Mouse (Mus musculus) neural tube, embryonic 13.5 days (tissue): ENCODE results near the gene Bora. TPM values are rescaled to one million over a fixed set of nuclear protein-coding genes. Genes with fewer than 3 reads are reported as not detected.
"Not testable (repeated sequence)": the region's sequence is repeated elsewhere in the genome, so short reads cannot be mapped to it uniquely, and the experiment has no call there.

Source experiments
- ATAC-seq: fragments of 200-750 bp; cut with Nextera tagmentation; 2 replicates; pipeline ENCODE4 v1.8.0; 2017; ENCODE audit warnings: low read depth, mild to moderate bottlenecking, moderate TSS enrichment, moderate library complexity
- H3K27ac ChIP-seq: fragments of 300-500 bp; sonication (generic); replicated peaks from 2 replicates; pipeline ENCODE4 v1.5.1; 2015; ENCODE audit warnings: moderate library complexity, mild to moderate bottlenecking, inconsistent platforms
- H3K27me3 ChIP-seq: fragments of 300-500 bp; sonication (generic); 2 replicates; pipeline ENCODE4 v1.6.1; 2015; ENCODE audit warnings: mild to moderate bottlenecking, inconsistent platforms
- H3K36me3 ChIP-seq: fragments of 300-500 bp; sonication (generic); 2 replicates; pipeline ENCODE4 v1.6.1; 2015; ENCODE audit warnings: mild to moderate bottlenecking, inconsistent platforms
- H3K4me1 ChIP-seq: fragments of 300-500 bp; sonication (generic); replicated peaks from 2 replicates; pipeline ENCODE4 v1.6.1; 2015; ENCODE audit warnings: inconsistent platforms
- H3K4me2 ChIP-seq: fragments of 300-500 bp; sonication (generic); 2 replicates; pipeline ENCODE4 v1.6.1; 2015; ENCODE audit warnings: inconsistent platforms, mild to moderate bottlenecking, moderate library complexity
- H3K4me3 ChIP-seq: fragments of 300-500 bp; sonication (generic); 2 replicates; pipeline ENCODE4 v1.5.1; 2015; ENCODE audit warnings: mild to moderate bottlenecking, inconsistent platforms
- H3K9ac ChIP-seq: fragments of 300-500 bp; sonication (generic); 2 replicates; pipeline ENCODE4 v1.6.1; 2015; ENCODE audit warnings: moderate library complexity, mild to moderate bottlenecking, inconsistent platforms
- H3K9me3 ChIP-seq: fragments of 300-500 bp; sonication (generic); 2 replicates; pipeline ENCODE4 v1.6.1; 2016; ENCODE audit warnings: inconsistent platforms
- WGBS: fragments of 180-500 bp; shearing (Covaris S2); methylation state at CpG from one replicate; pipeline ENCODE4 v1.1.7; 2015; 5-methylcytosine and 5-hydroxymethylcytosine counted together
- polyA plus RNA-seq: library from polyadenylated mRNA; unstranded; fragments of >200 nt; fragmentation: Nextera tagmentation; extraction: Ambion mirVana; gene quantifications from 2 replicates; pipeline ENCODE4 v1.2.1, GENCODE M21; 2015

Gene Bora
- 18.3 and 23.9 TPM in 2 replicates for polyA plus RNA-seq

GRCm38 (mm10) chr14:99046031-99046781 is at the start of gene Bora, which contains the start of gene Mzt1:
Bora (plus strand) TSS chr14:99046222.
Mzt1 (minus strand) TSS chr14:99046134.
- H3K4me3 ChIP-seq, result peak within 1 kb of the TSS; percentile 97
- peak within 1 kb of the TSS; percentile 89 for H3K27ac ChIP-seq
- H3K4me2 ChIP-seq, result peak within 1 kb of the TSS; percentile 79
- H3K27me3 ChIP-seq, result no peaks in the 10 kb centered on the region
- WGBS, result under 1% methylated on average over 72 of the region's 81 CpGs
- peak; percentile 97 for ATAC-seq
- H3K36me3 ChIP-seq, result no peaks in the 10 kb centered on the region
- peaks cover 34% of the 10 kb centered on the region for H3K4me1 ChIP-seq
- no peaks in the 10 kb centered on the region for H3K9me3 ChIP-seq
- H3K9ac ChIP-seq, result peak within 1 kb of the TSS; percentile 94

- Histone ChIP-seq H3K4me3 (no peak overlapping the region), H3K27me3 (no peaks in the 10 kb centered on the region), H3K4me1 (no peaks in the 10 kb centered on the region), H3K4me2 (no peak overlapping the region), H3K9ac (no peak overlapping the region), H3K27ac (no peak overlapping the region), H3K36me3 (no peaks in the 10 kb centered on the region), H3K9me3 (no peaks in the 10 kb centered on the region)
- 75% methylated on average over 8 of the region's 8 CpGs for WGBS
- ATAC-seq, result no peak
These were observed 35.6 kb upstream of the Bora start for GRCm38 (mm10) chr14:99010224-99010919.

- Histone ChIP-seq H3K4me1 (no peaks in the 10 kb centered on the region), H3K27ac (no peak overlapping the region), H3K9me3 (no peaks in the 10 kb centered on the region), H3K9ac (no peak overlapping the region), H3K27me3 (no peaks in the 10 kb centered on the region), H3K4me3 (no peak overlapping the region), H3K36me3 (no peaks in the 10 kb centered on the region), H3K4me2 (no peak overlapping the region)
- no peak for ATAC-seq
- WGBS, result 73% methylated on average over 2 of the region's 2 CpGs
These were observed 35.1 kb upstream of the Bora start for GRCm38 (mm10) chr14:99010920-99011313.

- no peaks in the 10 kb centered on the region for H3K36me3 ChIP-seq
- no peak overlapping the region for H3K4me3 ChIP-seq
- H3K4me2 ChIP-seq, result no peak overlapping the region
- 82% methylated on average over 7 of the region's 7 CpGs for WGBS
- H3K27me3 ChIP-seq, result no peaks in the 10 kb centered on the region
- H3K27ac ChIP-seq, result no peak overlapping the region
- no peak for ATAC-seq
- H3K4me1 ChIP-seq, result 0 out of 2 replicates have a peak, but pooled peaks cover 3% of the 10 kb centered on the region
- no peak overlapping the region for H3K9ac ChIP-seq
- no peaks in the 10 kb centered on the region for H3K9me3 ChIP-seq
These were observed 27.3 kb upstream of the Bora start for GRCm38 (mm10) chr14:99018691-99019090.

- no peak overlapping the region for H3K4me2 ChIP-seq
- H3K27ac ChIP-seq, result no peak overlapping the region
- no peaks in the 10 kb centered on the region for H3K9me3 ChIP-seq
- no peak overlapping the region for H3K4me3 ChIP-seq
- WGBS, result 54% methylated on average over 10 of the region's 10 CpGs
- ATAC-seq, result no peak
- H3K36me3 ChIP-seq, result no peaks in the 10 kb centered on the region
- no peaks in the 10 kb centered on the region for H3K27me3 ChIP-seq
- no peak overlapping the region for H3K9ac ChIP-seq
- 0 out of 2 replicates have a peak, but pooled peaks cover 3% of the 10 kb centered on the region for H3K4me1 ChIP-seq
These were observed 26.8 kb upstream of the Bora start for GRCm38 (mm10) chr14:99019136-99019808.

GRCm38 (mm10) chr14:99022346-99023086 is 23.5 kb upstream of the Bora start:
- Histone ChIP-seq H3K9me3 (peaks cover 4% of the 10 kb centered on the region), H3K4me1 (0 out of 2 replicates have a peak, but pooled peaks cover 3% of the 10 kb centered on the region), H3K4me2 (peak overlapping the region; percentile 49), H3K27me3 (no peaks in the 10 kb centered on the region), H3K36me3 (no peaks in the 10 kb centered on the region), H3K4me3 (peak overlapping the region; percentile 28), H3K9ac (peak overlapping the region; percentile 61), H3K27ac (no peak overlapping the region)
- 0 out of 2 replicates have a peak, but pooled peaks have one; percentile 23 for ATAC-seq
- 45% methylated on average over 12 of the region's 12 CpGs for WGBS

GRCm38 (mm10) chr14:99029987-99030386 is 16.0 kb upstream of the Bora start:
- no peak overlapping the region for H3K27ac ChIP-seq
- no peak for ATAC-seq
- no peak overlapping the region for H3K4me3 ChIP-seq
- H3K4me2 ChIP-seq, result no peak overlapping the region
- H3K36me3 ChIP-seq, result peaks cover 15% of the 10 kb centered on the region
- peaks cover 4% of the 10 kb centered on the region for H3K9me3 ChIP-seq
- peaks cover 11% of the 10 kb centered on the region; the same call in 1 of the 2 replicates for H3K4me1 ChIP-seq
- H3K27me3 ChIP-seq, result no peaks in the 10 kb centered on the region
- WGBS, result 81% methylated on average over 5 of the region's 5 CpGs
- H3K9ac ChIP-seq, result no peak overlapping the region

GRCm38 (mm10) chr14:99031337-99031873 is 14.6 kb upstream of the Bora start:
- Histone ChIP-seq H3K4me1 (peaks cover 11% of the 10 kb centered on the region; the same call in 1 of the 2 replicates), H3K4me3 (no peak overlapping the region), H3K27ac (no peak overlapping the region), H3K9me3 (peaks cover 4% of the 10 kb centered on the region), H3K9ac (no peak overlapping the region), H3K27me3 (no peaks in the 10 kb centered on the region), H3K36me3 (peaks cover 20% of the 10 kb centered on the region), H3K4me2 (no peak overlapping the region)
- WGBS, result 82% methylated on average over 5 of the region's 5 CpGs
- ATAC-seq, result 0 out of 2 replicates have a peak, but pooled peaks have one; percentile 30

GRCm38 (mm10) chr14:99032596-99032995 is 13.4 kb upstream of the Bora start:
- no peak overlapping the region for H3K27ac ChIP-seq
- no peaks in the 10 kb centered on the region for H3K9me3 ChIP-seq
- peaks cover 11% of the 10 kb centered on the region for H3K4me1 ChIP-seq
- peaks cover 24% of the 10 kb centered on the region for H3K36me3 ChIP-seq
- WGBS, result 80% methylated on average over 5 of the region's 5 CpGs
- no peak for ATAC-seq
- no peak overlapping the region for H3K9ac ChIP-seq
- no peak overlapping the region for H3K4me2 ChIP-seq
- H3K4me3 ChIP-seq, result no peak overlapping the region
- H3K27me3 ChIP-seq, result no peaks in the 10 kb centered on the region

GRCm38 (mm10) chr14:99034851-99035250 is 11.2 kb upstream of the Bora start:
- not testable (repeated sequence) for H3K9ac ChIP-seq, H3K4me2 ChIP-seq, H3K4me3 ChIP-seq, H3K9me3 ChIP-seq, H3K27ac ChIP-seq, ATAC-seq, H3K27me3 ChIP-seq
- Histone ChIP-seq H3K4me1 (peaks cover 11% of the 10 kb centered on the region), H3K36me3 (peaks cover 41% of the 10 kb centered on the region)
- WGBS, result 96% methylated on average over 8 of the region's 8 CpGs

- WGBS, result 79% methylated on average over 4 of the region's 4 CpGs
- no peak overlapping the region for H3K9ac ChIP-seq
- H3K27me3 ChIP-seq, result no peaks in the 10 kb centered on the region
These were observed 10.0 kb upstream of the Bora start for GRCm38 (mm10) chr14:99036039-99036438.

More at GRCm38 (mm10) chr14:99036039-99036438, 10.0 kb upstream of the Bora start:
- H3K4me2 ChIP-seq, result no peak overlapping the region
- H3K4me1 ChIP-seq, result peaks cover under 1% of the 10 kb centered on the region; the same call in 1 of the 2 replicates
- peaks cover 41% of the 10 kb centered on the region for H3K36me3 ChIP-seq
- ATAC-seq, result no peak
- no peak overlapping the region for H3K4me3 ChIP-seq
- H3K27ac ChIP-seq, result no peak overlapping the region
- H3K9me3 ChIP-seq, result no peaks in the 10 kb centered on the region
